Mouse (Mus musculus) spleen, adult 2 months (tissue): Measurements from ENCODE around the gene Tbc1d17. TPM values are rescaled to one million over a fixed set of nuclear protein-coding genes. Genes with fewer than 3 reads are reported as not detected.

Experiments used
- DNase-seq, 2 experiments: peaks; one replicate each; pipeline versions ENCODE4 v3.0.0 to v3.0.0-alpha.2; 2012 to 2021; ENCODE audit warnings: low spot score in 2 of 2, low read depth in 1 of 2
- H3K27ac ChIP-seq: fragments of 200-500 bp; 2 replicates; pipeline ENCODE4 v1.5.1; 2012; ENCODE audit warnings: low read length, inconsistent platforms; ENCODE audit not compliant: insufficient read depth
- H3K27me3 ChIP-seq: fragments of 200-500 bp; 2 replicates; pipeline ENCODE4 v1.6.1; 2012; ENCODE audit warnings: mild to moderate bottlenecking, moderate library complexity, low read length, inconsistent platforms; ENCODE audit not compliant: control insufficient read depth, insufficient read depth
- H3K36me3 ChIP-seq: fragments of 200-500 bp; 2 replicates; pipeline ENCODE4 v1.6.1; 2012; ENCODE audit warnings: mild to moderate bottlenecking, low read length, inconsistent platforms; ENCODE audit not compliant: control insufficient read depth, insufficient read depth
- H3K4me1 ChIP-seq: fragments of 200-500 bp; 2 replicates; pipeline ENCODE4 v1.6.1; 2011; ENCODE audit warnings: inconsistent platforms; ENCODE audit not compliant: control insufficient read depth, insufficient read depth, insufficient read length
- H3K4me3 ChIP-seq: fragments of 200-500 bp; 2 replicates; pipeline ENCODE4 v1.5.1; 2011; ENCODE audit warnings: mild to moderate bottlenecking, inconsistent platforms; ENCODE audit not compliant: insufficient read depth, insufficient read length; ENCODE audit errors: extremely low read depth
- CTCF ChIP-seq: fragments of 200-500 bp; IDR thresholded peaks from 2 replicates; pipeline ENCODE4 v1.5.1; 2011; ENCODE audit warnings: mild to moderate bottlenecking, inconsistent platforms; ENCODE audit not compliant: insufficient read depth, insufficient read length, insufficient replicate concordance; ENCODE audit errors: extremely low read depth
- POLR2A ChIP-seq: fragments of 200-500 bp; IDR thresholded peaks from 2 replicates; pipeline ENCODE4 v1.6.1; 2011; ENCODE audit warnings: low read depth, low read length, inconsistent platforms
- WGBS: fragments of 180-500 bp; shearing (Covaris S2); methylation state at CpG from one replicate; pipeline ENCODE4 v1.1.7; 2018; 5-methylcytosine and 5-hydroxymethylcytosine counted together
- polyA plus RNA-seq: library from polyadenylated mRNA; depleted of rRNA; stranded (reverse); fragments of >200 nt; gene quantifications from 2 replicates; pipeline ENCODE4 v1.2.3, GENCODE M21; 2012

The Tbc1d17 gene
- polyA plus RNA-seq, 1 experiment: 68.4 TPM

DNA sequence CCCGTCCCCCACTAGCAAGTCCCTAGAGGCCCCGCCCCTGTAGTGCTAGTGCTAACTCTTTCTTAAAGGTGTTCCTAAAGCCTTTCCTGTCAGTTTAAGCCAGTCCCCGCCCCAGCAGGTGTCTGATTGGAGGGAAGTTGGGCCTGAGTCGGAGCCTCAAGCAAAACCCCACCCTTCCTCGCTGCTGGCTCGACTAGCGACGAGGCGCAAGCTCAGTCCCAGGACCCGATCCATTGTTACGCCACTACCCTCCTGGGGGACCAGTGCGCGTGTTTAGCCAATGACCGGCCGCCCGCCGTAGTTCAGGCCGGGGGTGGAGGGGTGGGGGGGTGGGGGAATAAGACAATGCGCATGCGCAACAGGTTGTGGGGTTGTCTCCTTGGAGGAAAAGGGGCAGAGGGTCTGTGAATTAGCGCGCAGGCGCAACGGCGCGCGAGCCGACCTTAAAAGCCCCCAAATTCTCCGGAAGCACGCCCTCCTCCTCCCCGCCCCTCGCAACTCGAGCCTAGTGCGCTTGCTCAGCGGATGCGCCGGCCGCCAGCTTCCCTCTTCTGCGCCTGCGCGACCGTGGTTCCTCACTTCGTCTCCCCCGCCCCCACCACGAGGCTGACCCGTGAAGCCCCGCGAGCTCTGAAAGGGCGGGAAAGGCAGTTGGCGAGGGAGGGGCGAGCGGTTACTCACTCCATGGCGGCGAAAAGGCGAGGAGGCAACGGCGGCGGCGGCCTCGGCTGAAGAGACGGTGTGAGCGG, 33.0 kb downstream of the Tbc1d17 start, which contains the start of the genes Nup62 and Il4i1:
Gene Nup62, plus strand, starts transcription at position 368 of the 749 bp plus-strand sequence.
Gene Il4i1, plus strand, starts transcription at position 667 of the 749 bp plus-strand sequence.
- peak; percentile 60 for TF ChIP-seq POLR2A
- no peak for TF ChIP-seq CTCF
- no peaks in the 10 kb centered on the region for H3K27me3 ChIP-seq
- H3K36me3 ChIP-seq: no peaks in the 10 kb centered on the region
- under 1% methylated on average over 59 of the region's 62 CpGs for WGBS
- peak within 1 kb of the TSS; percentile 93 for H3K4me3 ChIP-seq
- peak within 1 kb of the TSS; percentile 92 for H3K27ac ChIP-seq
- peak; percentile 98 to 99 for DNase-seq
- H3K4me1 ChIP-seq: peaks cover 7% of the 10 kb centered on the region

DNA sequence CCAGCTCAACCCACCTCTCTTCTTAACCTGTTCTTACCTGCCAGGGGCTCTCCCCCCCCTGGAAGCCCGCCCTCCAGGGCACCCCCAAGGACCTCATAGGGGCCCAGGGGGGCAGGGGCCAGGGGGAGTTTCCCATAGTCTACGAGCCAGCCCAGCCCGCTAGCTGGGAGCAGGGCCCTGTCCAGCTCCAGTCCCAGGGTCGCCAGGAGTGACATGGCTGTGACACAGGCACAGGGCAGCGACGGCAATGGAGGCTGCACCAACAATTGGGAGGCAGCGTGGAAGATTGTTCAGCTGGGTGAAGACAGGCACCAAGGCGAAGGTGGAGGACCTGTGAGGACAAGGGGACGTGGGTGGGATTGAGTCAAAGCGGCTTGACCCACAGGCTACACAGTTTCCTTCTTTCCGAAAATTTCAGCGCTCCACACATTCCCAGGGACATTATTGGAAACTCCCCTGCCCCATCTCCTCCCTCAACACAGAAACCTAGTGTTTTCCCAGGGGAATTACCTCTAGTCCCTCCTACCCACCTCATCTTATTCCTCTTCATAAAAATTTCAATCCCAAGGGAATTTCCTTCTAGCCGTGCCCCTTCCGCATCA, 33.8 kb downstream of the Tbc1d17 start:
- peaks cover 7% of the 10 kb centered on the region for H3K4me1 ChIP-seq
- H3K27ac ChIP-seq: peak overlapping the region; percentile 60; the same call in 1 of the 2 replicates
- H3K27me3 ChIP-seq: no peaks in the 10 kb centered on the region
- no peaks in the 10 kb centered on the region for H3K36me3 ChIP-seq
- no peak for DNase-seq
- WGBS: 62% methylated on average over 14 of the region's 14 CpGs
- no peak for TF ChIP-seq CTCF
- TF ChIP-seq POLR2A: no peak
- H3K4me3 ChIP-seq: peak overlapping the region; percentile 93; the same call in 1 of the 2 replicates

DNA sequence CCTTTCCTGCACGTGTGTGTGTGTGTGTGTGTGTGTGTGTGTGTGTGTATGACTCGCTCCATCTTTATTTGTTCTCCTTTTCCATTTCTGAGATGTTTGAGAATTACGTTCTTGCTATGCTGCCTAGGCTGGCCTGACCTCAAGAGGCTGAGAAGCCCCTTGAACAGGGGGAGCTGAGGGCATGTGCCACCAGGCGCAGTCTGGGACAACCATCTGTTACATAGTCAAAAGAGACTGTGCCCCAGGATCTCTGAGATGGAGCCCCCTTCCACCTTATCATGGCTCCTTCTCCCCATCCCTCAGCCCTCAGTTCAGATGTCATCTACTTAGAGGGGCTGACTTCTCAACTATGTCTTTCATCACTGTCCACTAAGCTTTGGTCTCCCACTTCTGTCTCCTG, 34.5 kb downstream of the Tbc1d17 start:
- no peak for DNase-seq
- WGBS: 86% methylated on average over 4 of the region's 4 CpGs

DNA sequence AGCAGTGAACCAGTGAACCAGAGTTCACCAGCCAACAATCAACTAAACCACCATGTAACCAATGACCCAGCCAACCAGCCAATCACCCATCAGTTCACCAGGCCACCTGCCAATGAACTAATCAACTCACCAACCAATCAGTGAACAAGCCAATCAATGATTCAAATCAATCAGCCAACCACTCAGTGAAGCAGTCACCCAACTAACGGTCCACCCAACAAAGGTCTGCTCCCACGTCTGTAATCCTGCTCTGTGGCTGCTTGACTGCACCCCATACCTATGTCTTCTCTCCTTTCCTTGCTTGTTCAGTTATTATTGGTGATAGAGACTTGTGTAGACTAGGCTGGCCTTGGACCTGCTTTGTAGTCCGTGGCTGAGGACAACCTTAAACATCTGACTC, 34.9 kb downstream of the Tbc1d17 start:
- TF ChIP-seq CTCF (no peak), POLR2A (no peak)
- no peaks in the 10 kb centered on the region for H3K27me3 ChIP-seq
- 89% methylated on average over 3 of the region's 3 CpGs for WGBS
- H3K36me3 ChIP-seq: no peaks in the 10 kb centered on the region
- no peak overlapping the region for H3K4me3 ChIP-seq
- DNase-seq: no peak
- no peak overlapping the region for H3K27ac ChIP-seq
- H3K4me1 ChIP-seq: peaks cover 7% of the 10 kb centered on the region

More for the DNA sequence above, 34.5 kb downstream of the Tbc1d17 start:
- TF ChIP-seq CTCF (no peak), POLR2A (no peak)
- no peak overlapping the region for H3K4me3 ChIP-seq
- no peak overlapping the region for H3K27ac ChIP-seq
- no peaks in the 10 kb centered on the region for H3K36me3 ChIP-seq
- H3K4me1 ChIP-seq: peaks cover 7% of the 10 kb centered on the region
- H3K27me3 ChIP-seq: no peaks in the 10 kb centered on the region

DNA sequence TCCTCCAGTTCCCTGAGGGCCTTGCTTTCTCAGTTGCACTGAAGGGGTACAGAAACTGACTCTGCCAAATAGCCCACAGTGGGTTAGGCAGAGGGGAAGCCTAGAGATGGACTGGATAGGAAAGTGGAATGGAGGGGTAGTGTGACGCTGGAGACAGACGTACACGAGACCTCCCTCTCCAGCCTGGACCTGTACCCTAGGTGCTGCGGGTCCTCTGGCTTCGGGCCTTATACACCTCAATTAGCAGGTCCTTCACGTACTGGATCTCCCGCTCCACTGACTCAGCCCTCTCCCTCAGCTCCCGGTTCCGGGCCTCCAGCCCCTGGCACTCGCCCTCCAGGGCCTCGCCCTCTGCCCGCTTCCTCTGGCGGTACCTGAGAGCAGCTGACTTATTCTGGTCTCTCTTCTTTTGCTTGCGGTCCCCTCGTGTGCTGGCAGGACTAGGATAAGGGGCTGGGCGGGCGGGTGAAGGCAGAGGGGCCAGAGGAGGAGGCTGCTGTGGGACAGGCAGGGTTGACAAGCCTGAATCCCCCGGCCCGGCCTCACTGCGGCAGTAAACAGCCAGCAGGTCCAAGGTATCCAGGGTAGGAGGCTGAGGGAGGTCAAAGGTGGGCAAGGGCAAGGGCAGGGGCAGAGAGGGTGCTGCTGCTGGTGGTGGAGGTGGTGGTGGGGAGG, 36.1 kb downstream of the Tbc1d17 start:
- Histone ChIP-seq H3K27ac (no peak overlapping the region), H3K4me3 (no peak overlapping the region), H3K27me3 (no peaks in the 10 kb centered on the region), H3K36me3 (no peaks in the 10 kb centered on the region), H3K4me1 (peaks cover 7% of the 10 kb centered on the region)
- TF ChIP-seq POLR2A (no peak), CTCF (no peak)
- 91% methylated on average over 20 of the region's 20 CpGs for WGBS
- no peak for DNase-seq

DNA sequence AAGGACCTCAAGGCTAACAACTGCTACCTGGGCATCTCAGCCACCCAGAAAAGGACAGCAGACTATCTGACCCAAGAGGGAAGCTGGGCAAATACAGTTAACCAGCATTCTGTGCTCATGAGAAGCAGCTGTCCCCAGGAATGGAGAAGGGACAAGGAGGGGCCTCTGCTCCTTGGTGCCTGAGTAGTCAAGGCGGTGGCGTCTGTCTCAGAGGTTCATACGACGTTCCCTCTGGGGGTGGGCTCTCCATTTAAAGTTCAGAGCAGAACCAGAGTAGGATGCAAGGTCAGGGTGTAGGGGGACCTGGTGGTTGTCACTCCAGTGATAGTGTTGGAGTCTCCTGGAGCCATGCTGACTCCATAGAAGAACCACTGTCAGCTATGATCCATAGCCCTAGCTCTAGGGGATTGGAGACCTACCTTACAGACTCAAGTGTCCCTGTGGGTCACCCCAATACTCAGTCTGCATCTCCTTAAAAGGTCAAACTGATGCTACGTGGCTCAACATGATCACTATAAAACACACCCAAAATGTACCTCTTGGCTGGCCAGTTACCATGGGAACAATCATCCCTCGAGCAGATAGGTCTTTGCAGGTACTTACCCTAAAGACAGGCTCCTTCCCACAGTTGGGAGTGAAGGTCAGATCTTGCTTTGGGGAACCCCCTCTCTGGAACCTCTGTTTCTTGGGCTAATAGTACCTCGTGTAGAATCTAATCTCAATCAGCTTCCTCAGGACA, 37.9 kb downstream of the Tbc1d17 start:
- TF ChIP-seq POLR2A (no peak), CTCF (no peak)
- Histone ChIP-seq H3K4me1 (peaks cover 4% of the 10 kb centered on the region; the same call in 1 of the 2 replicates), H3K36me3 (no peaks in the 10 kb centered on the region), H3K27ac (no peak overlapping the region), H3K4me3 (no peak overlapping the region), H3K27me3 (no peaks in the 10 kb centered on the region)
- no peak for DNase-seq
- 84% methylated on average over 7 of the region's 7 CpGs for WGBS
